Mouse (Mus musculus): ENCODE results near the gene Gm44965. TPM values are rescaled to one million over a fixed set of nuclear protein-coding genes. Genes with fewer than 3 reads are reported as not detected.
"Not testable (repeated sequence)": the region's sequence is repeated elsewhere in the genome, so short reads cannot be mapped to it uniquely, and the experiment has no call there.

Gm44965 gene
- polyA plus RNA-seq, 1 experiment from 2014 or later = not detected

DNA sequence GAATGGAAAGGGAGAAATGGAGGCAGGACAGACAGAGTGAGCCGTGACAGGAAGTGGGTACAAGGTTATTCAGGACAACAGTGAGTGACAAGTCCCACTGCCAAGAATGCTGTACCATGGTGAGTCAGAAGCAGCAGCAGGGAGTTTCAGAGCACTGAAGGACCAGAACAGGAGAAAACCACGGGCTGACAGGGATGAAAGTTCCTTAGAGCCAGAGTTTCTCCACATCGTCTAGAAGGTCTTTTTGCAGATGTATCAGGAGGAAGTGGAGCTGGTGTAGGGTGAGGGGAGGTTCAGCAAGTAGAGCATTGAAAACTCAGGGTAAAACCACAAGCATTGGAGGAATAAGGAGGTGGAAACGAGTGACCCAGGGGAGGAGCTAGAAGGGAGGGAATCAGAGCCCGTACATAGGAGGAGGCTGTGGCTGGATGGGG lies 14.5 kb upstream of the Gm44965 start:
- DNase-seq (ENCODE audit: low spot score) = no peak

DNA sequence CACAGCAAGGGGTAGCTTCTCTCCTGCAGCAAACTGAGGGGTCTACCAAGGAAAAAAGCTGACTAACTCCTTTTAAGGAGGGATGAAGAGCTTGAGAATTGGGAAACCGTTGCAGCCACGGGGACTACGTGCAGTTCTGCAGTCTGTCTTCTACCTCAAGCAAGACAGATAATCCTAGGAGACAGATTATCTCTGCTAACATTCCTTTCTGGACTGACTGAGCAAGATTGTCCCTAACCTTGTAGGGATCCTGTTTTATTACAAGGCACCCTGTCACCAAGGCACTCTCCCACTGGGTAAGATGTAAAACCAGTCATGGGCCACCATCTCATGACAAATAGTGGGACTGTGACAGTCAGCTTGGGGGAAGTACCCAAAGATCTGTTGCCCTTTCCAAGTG lies 12.5 kb upstream of the Gm44965 start:
- DNase-seq (ENCODE audit: low spot score) = no peak

DNA sequence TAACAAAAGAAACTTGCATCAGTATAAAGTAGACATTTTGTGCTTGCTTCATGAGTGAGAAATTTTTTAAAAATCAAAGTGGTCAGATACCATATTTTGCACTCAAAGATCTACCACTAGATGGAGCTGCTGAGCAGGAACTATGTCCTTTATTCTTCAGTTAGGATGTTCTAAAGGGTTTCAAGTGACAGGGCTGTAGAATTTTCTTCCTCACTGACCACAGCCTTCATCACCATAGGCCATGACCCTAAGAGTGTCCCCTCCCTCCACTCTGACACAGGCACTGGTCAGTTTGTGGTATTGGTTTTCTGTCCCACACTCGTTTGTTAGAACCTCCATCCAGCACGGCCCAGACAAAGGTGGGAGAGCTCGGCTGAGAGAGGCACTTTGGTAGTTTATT lies 11.7 kb upstream of the Gm44965 start:
- DNase-seq (ENCODE audit: low spot score) = peak; percentile 66

DNA sequence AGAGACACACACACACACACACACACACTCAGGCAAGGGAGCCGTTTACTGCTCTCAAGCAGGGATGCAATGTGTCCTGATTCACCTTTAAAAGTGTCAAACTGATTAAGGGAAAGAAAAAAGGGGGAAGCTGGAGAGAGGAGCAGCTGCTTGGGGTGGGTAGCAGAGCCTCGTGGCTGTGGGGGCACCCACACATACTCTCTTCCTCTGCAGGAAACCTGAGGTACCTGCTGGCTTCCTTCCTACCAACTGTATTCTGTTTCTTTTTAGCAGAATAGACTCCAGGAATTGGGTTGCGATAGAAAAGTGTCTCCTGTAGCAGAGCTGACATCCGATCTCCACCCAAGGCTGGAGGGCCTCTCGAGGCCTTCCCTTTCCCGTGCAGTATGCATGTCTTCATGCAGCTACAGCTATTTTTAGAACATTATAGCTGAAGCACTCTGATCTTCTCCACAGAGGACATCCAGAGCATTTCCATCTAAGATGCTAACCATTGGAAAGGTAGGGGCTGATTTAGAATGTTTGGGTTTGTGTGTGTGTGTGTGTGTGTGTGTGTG lies 4.5 kb upstream of the Gm44965 start, which contains the start of gene Gm45021:
Gene Gm45021, plus strand, starts transcription at position 417 of the 557 bp plus-strand sequence.
- DNase-seq (ENCODE audit: low spot score) = peak; percentile 24

DNA sequence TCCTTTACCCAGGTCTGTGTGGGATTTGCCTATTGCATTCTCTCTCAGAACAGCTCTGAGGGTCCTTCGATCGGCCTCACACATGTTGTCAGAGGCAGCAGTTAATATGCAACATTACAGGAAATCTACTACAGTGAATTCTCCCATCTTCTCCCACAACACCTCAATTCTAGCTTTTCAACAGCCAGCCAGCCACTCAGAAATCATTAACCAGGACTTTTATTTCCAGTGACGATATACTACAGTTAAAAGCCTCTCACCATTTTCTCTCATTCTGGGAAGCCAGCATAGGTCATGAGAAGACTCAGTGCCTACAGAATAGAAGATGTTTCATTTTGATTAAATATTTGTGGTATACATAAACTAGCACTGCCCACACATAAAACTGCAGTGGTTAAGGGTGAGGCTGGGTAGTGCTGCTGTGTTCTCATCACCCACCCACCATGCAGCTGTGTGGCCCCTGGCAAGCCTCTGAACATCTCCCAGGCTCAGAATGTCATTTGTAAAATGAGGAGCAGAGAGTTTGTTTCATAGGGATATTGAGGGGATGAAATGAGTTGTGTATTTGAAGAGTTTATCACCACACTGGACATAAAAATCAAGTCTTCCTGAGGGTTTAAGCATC lies 2.4 kb upstream of the Gm44965 start:
- DNase-seq (ENCODE audit: low spot score) = no peak

DNA sequence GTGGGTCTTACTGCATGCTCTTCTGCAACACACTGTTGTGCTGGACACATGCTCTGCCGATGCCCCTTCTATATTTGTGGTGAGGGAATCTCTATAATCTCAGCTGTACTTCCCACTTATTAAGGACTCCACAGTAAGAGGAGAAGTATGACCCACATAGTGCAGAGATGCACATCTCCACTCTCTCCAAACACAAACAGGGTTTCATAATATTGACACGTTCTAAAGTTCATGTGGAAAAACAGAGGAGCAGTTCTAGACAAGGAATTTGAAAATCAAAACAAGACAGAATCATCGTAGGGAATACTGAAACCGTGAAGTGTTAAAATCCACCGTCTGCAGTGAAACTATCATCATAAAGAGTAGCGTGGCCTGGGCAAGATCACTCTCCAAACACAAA lies 1.9 kb upstream of the Gm44965 start:
- DNase-seq (ENCODE audit: low spot score) = no peak

DNA sequence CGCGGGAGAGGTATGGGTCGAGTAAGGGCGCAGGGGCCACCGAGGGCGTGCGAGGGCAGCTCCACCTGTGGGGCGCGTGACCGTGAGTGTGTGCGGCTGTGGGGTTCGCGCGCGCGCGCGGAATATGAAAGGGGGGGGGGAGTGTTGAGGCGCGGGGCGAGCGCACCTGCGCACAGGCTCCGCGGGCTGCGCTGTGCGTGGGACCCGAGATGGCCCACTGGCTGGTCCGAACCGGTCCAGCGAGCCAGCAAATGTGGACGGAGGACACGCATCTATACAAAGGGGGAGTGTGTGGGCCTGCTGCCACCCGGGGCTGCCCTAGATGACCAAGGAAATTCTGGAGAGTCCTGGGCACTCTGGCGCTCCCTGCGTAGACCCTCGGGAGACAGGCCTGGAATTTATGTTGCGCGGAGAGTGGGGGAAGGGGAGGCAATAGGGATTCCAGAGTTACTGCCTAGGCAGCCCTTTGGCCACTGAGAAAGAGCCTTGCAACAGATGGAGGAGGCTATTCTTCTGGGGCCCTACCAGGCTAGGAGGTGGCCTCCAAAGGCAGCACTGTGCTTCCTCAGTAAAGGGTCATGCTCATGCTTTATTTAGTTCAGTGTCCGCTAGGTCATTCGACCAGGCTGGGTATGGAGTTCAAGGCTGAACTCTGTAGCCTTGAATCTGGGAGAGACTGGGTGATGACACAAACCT lies 450 bp downstream of the Gm44965 start:
- peak; percentile 65 for DNase-seq (ENCODE audit: low spot score)

GRCm38 (mm10) chr6:48595278-48595677 lies 1.5 kb downstream of the Gm44965 start:
- no peak for DNase-seq (ENCODE audit: low spot score)

GRCm38 (mm10) chr6:48596545-48597232 lies 2.9 kb downstream of the Gm44965 start:
- no peak for DNase-seq (ENCODE audit: low spot score)

DNA sequence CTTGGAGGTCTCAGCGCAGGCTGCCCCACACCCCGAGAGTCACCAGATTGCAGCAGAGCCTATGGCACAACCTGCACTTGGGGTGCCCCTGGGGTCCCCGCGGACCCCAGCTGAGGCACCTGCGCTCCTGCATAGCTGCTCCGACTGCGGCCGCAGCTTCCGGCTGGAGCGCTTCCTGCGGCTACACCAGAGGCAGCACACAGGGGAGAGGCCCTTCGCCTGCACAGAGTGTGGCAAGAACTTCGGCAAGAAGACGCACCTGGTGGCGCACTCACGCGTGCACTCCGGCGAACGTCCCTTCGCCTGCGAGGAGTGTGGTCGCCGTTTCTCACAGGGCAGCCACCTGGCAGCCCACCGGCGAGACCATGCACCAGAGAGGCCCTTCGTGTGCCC lies 3.5 kb downstream of the Gm44965 start:
- no peak for DNase-seq (ENCODE audit: low spot score)

DNA sequence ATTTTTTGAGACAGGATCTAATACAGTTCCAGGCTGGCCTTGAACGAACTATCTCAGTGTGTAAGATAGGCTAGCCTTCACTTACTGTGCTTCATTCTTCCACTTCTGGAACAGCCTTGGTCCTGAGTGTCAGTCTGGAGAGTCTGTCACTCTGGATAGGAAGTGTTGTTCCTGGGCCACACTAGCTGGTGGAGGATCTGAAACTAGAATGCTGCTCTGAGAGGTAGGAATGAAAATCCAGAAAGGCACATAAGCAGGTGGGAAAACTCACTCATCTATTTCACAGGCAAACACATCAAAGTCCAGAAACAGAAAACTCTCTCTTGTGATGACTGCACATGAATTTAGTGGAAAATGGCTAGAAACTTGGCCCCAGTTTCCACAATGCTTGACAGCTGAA lies 6.9 kb downstream of the Gm44965 start:
- DNase-seq (ENCODE audit: low spot score) = no peak

DNA sequence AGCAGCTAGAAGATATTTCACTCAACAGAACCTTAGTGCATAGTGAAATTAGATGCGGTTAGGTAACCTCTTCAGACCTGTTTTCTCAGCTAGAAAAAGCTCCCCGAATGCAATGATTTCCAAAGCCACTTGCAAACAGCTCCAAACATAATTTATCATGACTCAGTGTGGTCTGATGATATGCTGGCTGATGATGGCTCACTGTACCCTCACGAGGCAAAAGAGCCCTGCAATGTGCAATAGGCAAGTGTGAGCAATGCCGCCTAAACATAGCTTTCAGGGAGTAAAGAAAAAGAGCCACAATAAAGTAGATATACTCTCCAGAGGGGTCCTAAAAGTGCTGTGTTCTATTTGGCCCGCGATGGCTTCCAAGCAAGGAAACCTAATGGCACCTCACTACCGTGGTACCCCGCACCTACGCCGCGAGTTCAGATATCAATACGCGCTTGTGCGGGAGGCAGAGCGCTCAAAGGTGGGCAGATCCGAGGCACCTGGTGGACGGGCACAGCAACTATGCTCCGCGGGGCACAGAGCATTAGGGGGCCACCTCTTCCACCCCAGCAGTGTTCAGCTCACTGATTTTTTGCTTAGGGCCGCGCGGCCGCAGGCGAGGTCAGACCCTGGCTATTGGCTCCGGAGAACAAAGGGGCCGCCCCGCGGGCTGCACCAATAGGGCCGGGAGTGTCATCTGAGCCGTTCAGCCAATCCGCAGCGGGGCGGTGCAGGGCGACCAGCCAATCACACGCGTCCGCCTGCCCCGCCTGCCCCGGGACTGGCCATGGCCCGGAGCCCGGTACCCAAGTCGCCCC lies 7.7 kb downstream of the Gm44965 start, which contains the start of gene Zfp775:
Gene Zfp775, plus strand, starts transcription at position 793 of the 809 bp plus-strand sequence.
- DNase-seq (ENCODE audit: low spot score) = peak; percentile 92

GRCm38 (mm10) chr6:48602080-48602741 lies 8.5 kb downstream of the Gm44965 start:
- DNase-seq (ENCODE audit: low spot score) = no peak

DNA sequence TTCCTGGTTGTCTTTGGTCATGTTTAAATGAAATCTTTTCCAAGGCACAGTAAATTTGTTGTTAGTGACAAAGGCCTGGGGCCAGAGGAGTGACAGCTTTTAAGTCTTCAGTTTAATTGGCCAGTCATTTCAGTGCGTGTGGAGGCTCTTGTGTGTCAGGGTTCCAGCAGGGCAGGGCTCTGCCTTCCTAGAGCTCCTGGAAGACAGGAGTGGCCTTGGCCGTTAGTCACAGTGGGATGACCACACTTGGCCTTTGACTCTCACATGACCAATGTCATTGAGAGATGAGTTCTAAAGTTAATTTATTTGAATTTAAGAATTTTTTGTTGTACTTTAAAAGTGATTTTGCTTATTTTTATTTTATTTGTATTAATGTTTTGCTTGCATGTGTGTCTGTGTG lies 14.4 kb downstream of the Gm44965 start:
- DNase-seq (ENCODE audit: low spot score) = no peak

- no peak for DNase-seq (ENCODE audit: low spot score)
Observed at GRCm38 (mm10) chr6:48609512-48609911, 15.8 kb downstream of the Gm44965 start.

DNA sequence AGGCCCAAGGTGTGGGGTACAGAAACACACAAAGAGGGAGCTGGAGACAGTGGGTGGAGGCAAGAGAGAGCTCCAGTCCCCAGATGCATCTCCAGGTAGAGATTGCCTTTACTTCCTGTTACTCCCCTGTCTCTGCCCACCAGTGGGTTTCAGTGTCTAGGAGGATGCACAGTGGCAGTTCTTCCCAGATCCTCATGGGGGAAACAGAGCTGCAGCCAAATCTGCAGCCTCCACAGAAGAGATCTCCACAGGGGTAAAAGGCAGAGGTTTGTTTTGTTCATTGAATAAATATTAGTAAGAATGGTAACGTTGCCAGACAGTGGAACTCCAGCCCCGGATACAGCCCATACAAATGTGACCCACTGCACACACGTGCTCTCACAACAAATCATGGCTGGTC lies 16.9 kb downstream of the Gm44965 start:
- DNase-seq (ENCODE audit: low spot score) = no peak

GRCm38 (mm10) chr6:48613464-48613863 lies 19.7 kb downstream of the Gm44965 start:
- no peak for DNase-seq (ENCODE audit: low spot score)

DNA sequence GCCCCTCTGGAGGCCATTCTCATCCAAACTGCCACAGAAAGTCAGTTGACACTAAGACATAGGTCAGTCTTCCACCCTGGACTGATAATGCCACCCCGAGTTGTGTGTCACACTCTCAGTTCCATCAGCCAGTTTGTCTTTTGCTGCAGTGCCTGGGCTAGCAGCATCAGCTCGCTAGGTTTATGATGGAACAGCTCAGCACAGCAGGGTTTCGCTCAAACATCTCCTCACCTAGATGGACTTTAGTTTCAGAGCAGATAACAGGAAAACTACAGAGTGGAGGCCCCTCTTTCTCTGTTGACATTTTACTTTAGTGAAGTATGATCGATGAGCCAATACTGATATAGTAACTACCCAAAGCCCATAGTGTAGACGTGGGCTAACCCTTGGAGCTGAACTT lies 21.0 kb downstream of the Gm44965 start:
- DNase-seq (ENCODE audit: low spot score) = no peak

DNA sequence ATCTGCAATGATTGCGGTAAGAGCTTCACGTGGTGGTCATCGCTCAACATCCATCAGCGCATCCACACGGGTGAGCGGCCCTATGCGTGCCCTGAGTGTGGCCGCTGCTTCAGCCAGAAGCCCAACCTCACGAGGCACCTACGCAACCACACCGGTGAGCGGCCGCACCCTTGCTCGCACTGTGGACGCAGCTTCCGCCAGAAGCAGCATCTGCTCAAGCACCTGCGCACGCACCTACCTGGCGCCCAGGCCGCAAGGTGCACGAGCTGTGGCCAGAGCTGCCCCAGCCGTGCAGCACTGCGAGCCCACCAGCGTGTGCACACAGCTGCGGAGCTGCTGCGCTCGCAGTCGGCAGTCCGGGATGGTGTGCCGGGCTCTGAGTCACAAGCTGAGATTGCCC lies 26.3 kb downstream of the Gm44965 start:
- no peak for DNase-seq (ENCODE audit: low spot score)

- DNase-seq (ENCODE audit: low spot score) = not testable (repeated sequence)
Observed at GRCm38 (mm10) chr6:48622186-48622843, 28.6 kb downstream of the Gm44965 start.

Data from thymus, postnatal 0 days (tissue).